Mouse (Mus musculus) heart, postnatal 14 days (tissue): ENCODE measurements around the gene Llph. TPM values are rescaled to one million over a fixed set of nuclear protein-coding genes. Genes with fewer than 3 reads are reported as not detected.

ENCODE experiments used
- DNase-seq, 2 experiments: peaks; one replicate each; pipeline ENCODE4 v3.0.0; 2021 to 2022
- intact Hi-C: fragments of 180-260 bp; cut with DNase I; formaldehyde crosslinking; loops from one replicate; pipeline ENCODE4 v1.15.1; 2025
- long read RNA-seq, 2 experiments: library from polyadenylated mRNA; stranded (forward); transcript quantifications; one replicate each; pipeline ENCODE4 v2.0.0; 2021
- total RNA-seq, 2 experiments: library from RNA; stranded (reverse); gene quantifications; 2 replicates each; pipeline ENCODE4 v1.2.3; 2021

The Llph gene
- 1 to 10 TPM; 4.8 to 8.5 TPM for total RNA-seq
- long read RNA-seq, experiment 1, transcript Llph-201 (3 exons, 1,664 nt): major isoform, 13 of 14 reads
- long read RNA-seq, experiment 1, partial matches to known transcripts: 0 of 14 reads
- long read RNA-seq, experiment 1, other reads (novel, unspliced or antisense): 0 of 14 reads
- long read RNA-seq, experiment 2, transcript Llph-201 (3 exons, 1,664 nt): major isoform, 13 of 14 reads
- long read RNA-seq, experiment 2, partial matches to known transcripts: 0 of 14 reads
- long read RNA-seq, experiment 2, other reads (novel, unspliced or antisense): 0 of 14 reads

- peak; percentile 83 to 91 for DNase-seq
- intact Hi-C loops: no loop called here
Observed at GRCm38 (mm10) chr10:120226871-120227661, at the start of gene Llph. Gene Llph (plus strand): TSS chr10:120227070.

DNA sequence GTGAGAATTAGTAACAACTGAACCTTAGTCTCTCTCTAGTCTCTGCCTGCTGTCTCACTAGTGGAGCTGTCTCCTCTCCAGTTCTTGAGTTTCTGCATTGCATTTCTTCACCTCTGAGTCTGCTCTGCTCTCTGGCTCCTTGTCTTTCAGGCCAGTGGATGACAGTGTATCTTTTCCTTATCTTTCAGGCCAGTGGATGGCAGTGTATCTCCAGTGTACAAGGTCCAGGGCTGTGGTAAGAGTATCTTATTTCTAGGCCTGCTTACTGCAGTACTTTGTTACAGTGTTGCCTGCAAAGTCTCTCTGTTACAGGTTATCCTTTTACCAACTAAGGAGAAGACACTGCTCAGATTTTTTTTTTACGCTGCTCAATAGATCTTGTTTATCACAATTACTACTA is 44.0 kb upstream of the Llph start:
- intact Hi-C loops: no loop called here
- no peak for DNase-seq

DNA sequence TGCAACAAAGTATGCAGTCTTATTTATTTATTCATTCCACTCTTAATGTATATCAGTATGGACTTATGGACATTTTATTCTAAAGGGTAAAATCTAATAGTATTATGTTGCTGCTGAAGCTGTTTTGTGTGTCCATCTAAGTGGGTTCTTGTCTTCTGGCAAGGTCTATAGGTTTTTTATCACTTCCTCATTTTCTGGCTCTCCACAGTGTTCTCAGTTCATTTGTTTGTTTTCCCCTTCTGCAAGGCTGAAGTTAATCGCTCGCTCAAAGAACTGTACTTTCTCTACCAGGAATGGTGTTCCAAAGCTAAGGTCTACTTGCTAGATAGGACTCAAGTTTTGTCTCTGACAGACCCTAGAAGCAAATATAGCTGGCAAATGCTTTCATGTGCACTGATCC is 43.5 kb upstream of the Llph start:
- DNase-seq: no peak
- intact Hi-C loops: no loop called here

DNA sequence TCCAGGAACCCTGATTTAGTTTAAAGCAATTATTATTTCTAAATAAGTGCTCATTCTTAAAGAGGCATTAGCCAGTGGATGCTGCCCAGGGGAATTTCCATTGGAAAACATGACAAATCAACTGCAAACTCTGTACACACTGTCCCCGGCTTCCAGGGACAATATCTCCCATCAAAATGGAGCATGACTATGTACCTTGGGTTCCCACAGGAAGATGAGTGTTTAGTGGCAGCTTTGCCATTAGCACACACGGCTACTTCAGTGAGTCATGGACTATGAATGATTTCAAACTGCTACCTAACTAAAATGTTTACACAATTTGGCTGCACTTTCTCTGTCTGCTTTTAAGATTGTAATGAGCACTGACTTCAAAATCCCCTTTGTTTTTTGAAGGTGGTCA is 38.4 kb upstream of the Llph start:
- intact Hi-C loops: no loop called here

DNA sequence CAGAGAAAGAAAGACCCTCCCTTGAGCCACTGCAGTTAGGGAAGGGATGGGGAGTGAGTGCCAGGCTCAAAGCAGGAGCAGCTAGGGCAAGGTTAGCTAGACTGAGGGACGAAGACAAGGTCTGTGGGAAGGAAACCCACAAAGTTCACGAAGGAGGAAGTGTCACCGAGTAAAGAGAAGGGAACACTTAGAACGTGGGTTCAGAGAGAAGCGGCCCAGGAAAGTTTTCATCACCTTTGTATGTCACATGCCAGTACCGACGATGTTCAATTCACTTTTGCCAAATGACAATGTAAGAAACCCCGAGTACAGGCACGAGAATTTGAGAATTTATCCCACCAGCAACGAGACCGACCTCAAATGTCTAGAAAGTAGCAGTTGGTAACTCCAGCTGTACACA is 37.6 kb upstream of the Llph start:
- no peak for DNase-seq
- intact Hi-C loops: no loop called here

More for the DNA sequence above, 38.4 kb upstream of the Llph start:
- DNase-seq: no peak

DNA sequence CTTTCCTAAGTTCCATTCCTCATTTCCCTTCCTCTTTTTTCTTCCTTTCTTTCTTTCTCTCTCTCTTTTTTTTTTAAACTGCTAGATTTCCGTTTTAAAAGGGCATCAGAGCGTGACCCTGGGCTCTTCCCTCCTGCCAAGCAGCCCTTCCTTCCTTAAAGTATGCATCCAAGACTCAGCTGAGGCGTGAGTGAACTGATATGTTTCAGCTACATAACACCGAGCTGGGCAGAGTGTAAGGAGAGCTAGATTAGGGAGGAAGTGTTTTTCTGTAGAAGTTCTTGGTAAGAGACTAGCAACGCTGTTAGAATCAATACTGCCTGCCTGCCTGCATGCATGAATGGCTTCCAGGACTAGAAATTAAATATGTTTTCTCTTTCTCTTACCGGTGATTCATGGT is 37.1 kb upstream of the Llph start:
- DNase-seq: no peak
- intact Hi-C loops: no loop called here

- intact Hi-C loops: no loop called here
- DNase-seq: no peak
Observed at GRCm38 (mm10) chr10:120191165-120191564, 35.7 kb upstream of the Llph start.

DNA sequence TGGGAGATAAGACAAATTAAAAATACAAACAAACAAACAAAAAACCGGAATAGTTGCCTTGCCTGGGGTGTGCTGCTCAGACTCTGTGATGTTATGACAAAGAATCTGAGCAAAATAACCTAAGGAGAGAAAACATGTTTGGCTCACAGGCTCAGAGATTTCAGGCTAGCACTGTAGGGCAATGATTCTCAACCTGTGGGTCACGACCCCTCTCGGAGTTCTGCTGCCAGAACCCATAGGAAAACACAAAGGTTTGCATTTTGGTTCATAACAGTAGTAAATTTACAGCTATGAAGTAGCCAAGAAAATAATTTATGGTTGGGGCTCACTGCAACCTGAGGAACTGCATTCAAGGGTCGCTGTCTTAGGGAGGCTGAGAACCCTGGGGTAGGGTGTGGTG is 34.6 kb upstream of the Llph start:
- DNase-seq: no peak
- intact Hi-C loops: no loop called here

DNA sequence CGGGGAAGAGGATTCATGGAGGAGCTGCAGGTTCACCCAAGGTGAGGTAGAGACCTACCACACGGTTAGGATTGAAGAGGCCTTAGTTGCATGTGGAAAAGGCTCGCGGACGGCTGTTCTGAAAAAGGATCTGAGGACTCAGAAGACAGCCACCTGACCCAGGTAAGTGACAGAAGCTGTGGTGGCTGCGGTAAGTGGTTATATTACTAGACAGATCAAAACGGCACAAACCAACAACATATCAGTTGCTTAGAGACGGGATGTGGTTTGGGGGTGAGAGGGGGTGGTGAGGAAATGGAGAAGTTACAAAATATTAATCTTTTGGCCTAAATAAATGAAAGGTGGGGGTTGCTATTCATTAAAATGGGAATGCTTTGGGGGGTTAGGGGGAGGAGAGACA is 33.6 kb upstream of the Llph start:
- intact Hi-C loops: no loop called here

DNA sequence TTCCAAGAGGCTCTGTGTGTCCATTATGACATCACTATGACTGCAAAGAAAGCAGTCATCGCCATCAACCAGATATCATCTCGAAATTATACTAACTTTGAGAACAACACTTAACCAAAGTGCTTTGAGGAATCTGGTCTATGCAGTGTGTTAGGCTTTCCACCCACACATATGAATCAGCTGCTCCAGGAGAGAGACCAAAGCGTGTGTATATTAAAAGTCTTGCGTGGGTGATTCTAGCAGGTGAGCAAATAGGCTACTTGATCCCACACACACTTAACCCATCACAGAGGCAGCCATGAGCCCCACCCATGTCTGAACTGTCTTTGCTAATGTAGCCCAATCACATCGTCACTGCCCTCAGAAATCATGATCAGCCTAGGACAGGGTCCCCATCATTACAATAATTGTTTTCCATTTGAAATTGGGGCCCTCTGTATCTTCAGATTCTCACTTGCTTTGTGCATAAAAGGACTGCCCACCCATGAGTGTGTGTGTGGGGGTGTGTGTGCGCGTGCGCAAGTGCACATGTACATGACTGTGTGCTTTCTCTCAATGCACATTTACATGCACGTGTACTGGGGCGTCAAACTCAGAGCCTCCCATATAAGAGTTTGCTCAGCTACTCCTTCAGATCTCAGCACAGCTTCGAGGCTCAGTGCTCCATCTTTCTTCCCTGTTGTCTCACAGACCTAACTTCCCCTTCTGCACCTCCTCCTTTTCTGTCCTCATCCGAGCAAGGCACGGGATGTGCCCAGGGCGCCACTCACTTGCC is 29.6 kb upstream of the Llph start:
- no peak for DNase-seq
- intact Hi-C loops: no loop called here

More for the DNA sequence above, 33.6 kb upstream of the Llph start:
- no peak for DNase-seq

DNA sequence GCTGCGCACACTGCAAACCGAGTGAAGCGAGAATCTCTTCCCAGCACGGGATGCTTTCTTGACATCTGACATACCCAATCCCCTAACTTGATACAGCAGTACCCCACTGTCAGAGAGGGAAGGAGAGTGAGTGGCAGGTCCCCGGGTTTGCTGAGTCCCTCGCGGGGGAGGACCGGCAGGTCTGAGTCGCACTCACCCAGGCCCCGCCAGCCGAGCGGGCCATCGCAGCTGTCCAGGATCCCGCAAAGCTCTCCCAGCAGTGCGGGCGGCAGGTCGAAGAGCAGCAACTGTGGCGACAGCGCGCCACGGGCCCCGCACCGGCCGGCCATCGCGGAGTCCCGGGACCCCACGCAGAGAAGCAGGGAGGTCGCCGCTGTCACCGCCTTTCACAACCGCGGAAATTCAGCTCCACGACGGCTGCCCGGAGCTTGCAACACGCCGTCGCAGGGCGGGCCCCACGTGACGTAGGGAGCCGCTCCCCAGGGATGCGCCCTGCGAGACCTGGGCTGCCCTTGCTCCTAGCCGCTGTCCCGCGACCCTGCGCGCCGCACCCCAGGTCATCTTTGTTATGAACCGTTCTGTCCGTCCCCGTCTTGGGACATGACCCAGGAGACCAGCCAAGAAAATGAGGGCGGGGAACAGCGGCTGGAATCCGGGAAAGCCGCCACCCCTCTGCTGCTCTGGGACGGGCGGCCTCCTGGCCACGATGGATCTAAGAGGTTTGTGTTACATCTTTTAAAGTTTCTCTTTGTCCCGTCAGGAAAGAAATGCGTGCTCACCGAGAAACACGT is 25.5 kb upstream of the Llph start, which contains the start of gene Tmbim4:
TSS of gene Tmbim4 (plus strand) at position 460 of the 791 bp plus-strand sequence.
- peak; percentile 85 to 87 for DNase-seq
- intact Hi-C loops: loop anchor here (5.0 to 10.0 kb wide), 2 partner anchors 397 to 554 kb away; no protein-coding TSS in a partner anchor

GRCm38 (mm10) chr10:120201961-120202402 is 24.9 kb upstream of the Llph start, which contains the start of gene Irak3:
Gene Irak3 (minus strand): TSS chr10:120202130.
- intact Hi-C loops: loop anchor here (5.0 to 10.0 kb wide), 2 partner anchors 397 to 555 kb away; no protein-coding TSS in a partner anchor
- DNase-seq: peak; percentile 88 to 92

DNA sequence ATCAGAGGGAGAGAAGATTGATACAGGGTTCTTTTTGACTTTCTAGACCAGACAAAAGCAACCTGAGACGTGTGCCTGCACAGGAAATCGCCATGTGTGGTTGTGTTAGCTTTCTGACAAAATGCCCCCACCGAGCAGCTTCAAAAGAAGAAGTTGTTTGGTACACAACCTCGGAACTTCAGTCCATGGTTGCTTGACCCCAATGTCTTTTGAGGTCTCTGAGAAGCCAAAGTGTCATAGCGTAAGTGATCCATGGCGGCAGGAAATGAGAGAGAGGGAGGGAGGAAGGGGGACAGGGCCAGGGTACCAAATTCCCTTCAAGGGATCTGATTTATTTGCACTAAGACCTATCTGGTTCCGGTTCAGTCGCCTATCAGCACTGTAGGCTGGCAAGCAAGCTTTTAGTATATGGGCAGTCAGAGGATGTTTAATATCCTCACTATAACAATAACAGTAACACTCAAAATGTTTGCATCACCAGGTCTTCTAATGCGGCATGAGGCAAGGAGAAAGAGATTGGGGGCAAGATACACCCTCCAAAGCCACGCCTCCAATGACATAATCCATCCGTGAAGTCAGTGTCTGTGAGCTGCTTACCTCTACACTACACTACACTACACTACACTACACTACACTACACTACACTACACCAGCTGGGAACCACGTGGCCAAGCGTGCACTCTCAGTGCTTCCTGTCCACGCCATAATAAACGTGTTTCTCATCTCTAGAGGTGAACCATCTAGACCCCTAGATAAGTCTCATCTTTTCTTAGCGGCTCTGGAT is 24.2 kb upstream of the Llph start:
- intact Hi-C loops: loop anchor here (5.0 to 10.0 kb wide), 2 partner anchors 398 to 555 kb away; no protein-coding TSS in a partner anchor

DNA sequence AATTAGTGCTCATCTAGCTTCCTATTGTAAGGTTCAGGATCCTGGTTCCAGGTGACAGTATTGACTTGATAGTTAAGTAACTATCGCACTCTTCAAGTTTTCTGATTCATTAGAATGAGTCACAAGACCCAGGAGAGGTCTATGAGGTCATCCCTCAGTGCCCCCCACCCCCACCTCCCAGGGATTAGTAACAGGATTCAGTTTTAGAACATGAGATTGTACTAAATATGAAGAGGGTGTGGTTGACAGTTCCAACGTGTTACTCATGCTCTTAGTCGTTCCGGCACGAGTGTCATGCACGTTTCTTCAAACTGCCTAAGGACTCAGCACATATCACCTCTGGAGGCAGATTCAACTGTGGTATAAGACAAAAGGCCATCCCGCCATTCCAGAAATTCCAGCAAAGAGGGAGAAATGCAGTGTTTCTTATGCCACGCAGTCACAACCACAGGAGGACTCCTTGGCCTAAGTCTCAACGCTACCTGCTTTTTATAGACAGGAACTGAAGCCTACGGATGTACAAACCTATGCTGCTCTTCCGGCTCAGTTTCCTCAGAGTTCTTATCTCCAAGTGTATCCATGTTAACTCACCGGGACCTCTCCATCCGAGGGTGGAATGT is 22.2 kb upstream of the Llph start:
- DNase-seq: no peak
- intact Hi-C loops: loop anchor here (5.0 to 10.0 kb wide), 2 partner anchors 400 to 557 kb away; no protein-coding TSS in a partner anchor

More for the DNA sequence above, 24.2 kb upstream of the Llph start:
- DNase-seq: no peak

DNA sequence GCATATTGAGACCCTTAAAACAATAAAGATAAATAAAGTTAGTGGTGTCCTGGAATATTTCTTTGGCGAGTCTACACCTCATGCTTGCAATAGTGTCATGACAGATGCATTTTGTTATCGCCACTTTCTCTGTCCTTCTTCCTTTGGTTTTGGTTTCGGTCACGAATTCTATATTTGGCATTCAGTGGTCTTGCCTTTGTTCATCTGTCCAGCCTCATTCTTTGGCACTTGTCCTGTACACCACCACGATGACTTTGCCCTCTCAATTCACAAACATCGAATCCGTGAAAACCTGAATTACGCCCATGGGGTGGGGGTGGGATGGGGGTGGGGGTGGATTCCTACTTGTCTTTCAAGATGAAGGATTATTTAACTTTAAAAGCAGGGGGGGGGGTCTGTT is 18.9 kb upstream of the Llph start:
- no peak for DNase-seq
- intact Hi-C loops: loop anchor here (10.0 kb wide), 1 partner anchor 403 kb away; no protein-coding TSS in a partner anchor

GRCm38 (mm10) chr10:120208575-120209538 is 18.0 kb upstream of the Llph start:
- peak; percentile 88 to 90 for DNase-seq
- intact Hi-C loops: loop anchor here (10.0 kb wide), 1 partner anchor 404 kb away; no protein-coding TSS in a partner anchor

GRCm38 (mm10) chr10:120209539-120209925 is 17.3 kb upstream of the Llph start:
- intact Hi-C loops: loop anchor here (10.0 kb wide), 1 partner anchor 405 kb away; no protein-coding TSS in a partner anchor
- DNase-seq: no peak
